Mouse (Mus musculus): ENCODE results near the gene Pheta1. TPM values are rescaled to one million over a fixed set of nuclear protein-coding genes. Genes with fewer than 3 reads are reported as not detected.

Gene Pheta1
- polyA plus RNA-seq, 1 experiment from 2014 or later, result 47.1 TPM

DNA sequence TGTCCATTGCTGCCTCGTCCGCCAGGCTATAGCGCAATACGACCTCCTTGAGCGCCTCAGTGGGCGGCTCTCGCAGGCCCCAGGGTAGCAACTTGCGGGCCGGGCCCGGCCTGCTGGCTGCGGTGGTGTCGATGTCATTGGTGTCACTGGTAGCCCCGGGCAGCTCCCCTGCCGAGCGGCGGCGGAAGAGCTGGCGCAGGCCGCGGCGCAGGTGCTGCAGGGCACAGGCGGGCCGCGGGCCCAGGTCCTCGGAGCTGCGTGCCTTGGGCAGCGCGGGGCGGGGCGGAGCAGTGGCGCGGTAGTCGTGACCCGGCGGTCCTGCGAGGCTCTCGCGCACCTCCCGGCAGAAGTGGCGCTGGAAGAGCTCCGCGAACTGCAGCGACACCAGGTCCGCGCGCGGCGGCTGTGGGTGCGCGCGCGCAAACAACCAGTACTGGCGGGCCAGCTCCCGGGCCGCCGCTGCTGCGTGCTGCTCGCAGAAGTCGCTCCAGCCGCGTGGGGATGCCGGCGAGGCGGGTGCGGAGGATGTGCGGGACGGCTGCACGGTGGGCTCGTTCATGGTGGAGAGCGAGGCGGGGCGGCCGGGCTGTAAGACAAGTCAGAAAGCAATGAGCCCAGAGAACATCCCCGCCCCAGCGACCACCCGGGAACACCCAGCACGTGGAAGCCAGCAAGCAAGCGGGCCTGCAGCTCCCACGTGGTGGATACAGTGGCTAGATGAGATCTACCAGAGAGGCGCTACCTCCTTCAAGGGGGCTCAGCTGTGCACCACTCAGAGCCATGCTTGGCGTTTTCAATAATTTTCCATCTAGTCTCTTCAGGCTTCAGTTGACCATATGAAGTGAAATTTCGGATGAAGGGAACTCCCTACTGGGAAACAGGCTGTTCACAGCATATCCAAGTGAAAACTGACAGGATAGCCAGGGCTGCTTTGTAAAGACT is 20.0 kb upstream of the Pheta1 start:
- H3K4me1 ChIP-seq, result peaks cover 30% of the 10 kb centered on the region
- H3K9me3 ChIP-seq, result no peaks in the 10 kb centered on the region
- peak overlapping the region; percentile 39 for H3K4me3 ChIP-seq
- H3K36me3 ChIP-seq, result peaks cover 5% of the 10 kb centered on the region; the same call in 1 of the 2 replicates
- peak overlapping the region; percentile 55 for H3K9ac ChIP-seq
- H3K27ac ChIP-seq, result no peak overlapping the region
- ATAC-seq (ENCODE audit: low FRiP score, low read depth), result peak; percentile 37; the same call in 1 of the 2 replicates
- WGBS, result 3% methylated on average over 82 of the region's 82 CpGs
- H3K4me2 ChIP-seq (replicated peaks), result peak overlapping the region; percentile 91
- H3K27me3 ChIP-seq (replicated peaks), result peaks cover 42% of the 10 kb centered on the region

DNA sequence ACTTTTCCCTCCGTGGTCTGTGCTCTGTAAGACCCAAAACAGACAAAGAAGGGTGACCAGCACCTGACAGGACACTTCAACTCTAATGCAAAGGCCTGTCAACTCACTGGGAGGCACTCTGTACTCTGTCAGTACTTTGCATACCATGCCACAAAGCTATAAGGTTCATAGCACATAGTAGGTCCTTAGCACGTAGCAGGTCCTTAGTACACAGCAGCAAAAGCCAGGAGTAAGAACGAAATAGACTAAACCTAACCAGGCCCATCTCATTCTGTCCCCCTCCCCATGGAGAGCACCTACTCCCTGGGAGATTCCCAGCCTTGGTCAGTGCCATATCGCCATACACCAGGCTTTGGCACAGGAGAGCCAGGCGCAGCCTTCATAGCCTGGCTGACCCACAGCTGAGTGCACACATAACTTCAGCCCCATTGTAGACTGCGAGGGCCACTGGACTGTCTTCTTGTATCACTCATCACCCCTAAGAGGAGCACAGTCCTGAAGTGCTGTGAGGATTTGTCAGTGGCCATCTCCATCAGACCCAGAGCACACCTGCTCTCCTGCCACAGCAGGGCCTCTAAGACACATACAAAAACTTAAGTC is 17.7 kb upstream of the Pheta1 start:
- no peaks in the 10 kb centered on the region for H3K9me3 ChIP-seq
- no peak overlapping the region for H3K27ac ChIP-seq
- no peak for ATAC-seq (ENCODE audit: low FRiP score, low read depth)
- H3K4me3 ChIP-seq, result no peak overlapping the region
- H3K27me3 ChIP-seq (replicated peaks), result peaks cover 42% of the 10 kb centered on the region
- H3K4me1 ChIP-seq, result peaks cover 50% of the 10 kb centered on the region
- no peaks in the 10 kb centered on the region; the same call in 1 of the 2 replicates for H3K36me3 ChIP-seq
- H3K4me2 ChIP-seq (replicated peaks), result no peak overlapping the region
- H3K9ac ChIP-seq, result no peak overlapping the region
- WGBS, result 89% methylated on average over 6 of the region's 6 CpGs

- ATAC-seq (ENCODE audit: low FRiP score, low read depth), result no peak
- 80% methylated on average over 6 of the region's 6 CpGs for WGBS
- Histone ChIP-seq H3K27me3 (replicated peaks) (peaks cover 38% of the 10 kb centered on the region), H3K36me3 (no peaks in the 10 kb centered on the region), H3K4me3 (no peak overlapping the region), H3K4me2 (replicated peaks) (peak overlapping the region; percentile 95; the same call in 1 of the 2 replicates), H3K4me1 (peaks cover 59% of the 10 kb centered on the region), H3K9me3 (no peaks in the 10 kb centered on the region), H3K27ac (no peak overlapping the region), H3K9ac (no peak overlapping the region)
Measured at GRCm38 (mm10) chr5:121832376-121833155, 16.2 kb upstream of the Pheta1 start.

- peak overlapping the region; percentile 95 for H3K4me2 ChIP-seq (replicated peaks)
- H3K4me1 ChIP-seq, result peaks cover 63% of the 10 kb centered on the region
- no peaks in the 10 kb centered on the region for H3K9me3 ChIP-seq
- peaks cover 39% of the 10 kb centered on the region for H3K27me3 ChIP-seq (replicated peaks)
- H3K4me3 ChIP-seq, result no peak overlapping the region
- WGBS, result 95% methylated on average over 2 of the region's 2 CpGs
- no peak overlapping the region for H3K27ac ChIP-seq
- H3K9ac ChIP-seq, result no peak overlapping the region
- ATAC-seq (ENCODE audit: low FRiP score, low read depth), result no peak
- H3K36me3 ChIP-seq, result no peaks in the 10 kb centered on the region
Measured at GRCm38 (mm10) chr5:121833159-121833558, 15.6 kb upstream of the Pheta1 start.

GRCm38 (mm10) chr5:121833572-121834240 is 15.1 kb upstream of the Pheta1 start:
- no peak for ATAC-seq (ENCODE audit: low FRiP score, low read depth)
- 50% methylated on average over 10 of the region's 10 CpGs for WGBS
- Histone ChIP-seq H3K4me3 (no peak overlapping the region), H3K9ac (0 out of 2 replicates have a peak overlapping the region, but pooled peaks have one; percentile 19), H3K9me3 (no peaks in the 10 kb centered on the region), H3K27ac (no peak overlapping the region), H3K4me2 (replicated peaks) (peak overlapping the region; percentile 95), H3K27me3 (replicated peaks) (peaks cover 39% of the 10 kb centered on the region), H3K4me1 (peaks cover 63% of the 10 kb centered on the region), H3K36me3 (no peaks in the 10 kb centered on the region)

GRCm38 (mm10) chr5:121834241-121834606 is 14.6 kb upstream of the Pheta1 start:
- no peak overlapping the region for H3K9ac ChIP-seq
- peak overlapping the region; percentile 95 for H3K4me2 ChIP-seq (replicated peaks)
- no peaks in the 10 kb centered on the region for H3K36me3 ChIP-seq
- ATAC-seq (ENCODE audit: low FRiP score, low read depth), result no peak
- WGBS, result 76% methylated on average over 7 of the region's 7 CpGs
- no peaks in the 10 kb centered on the region for H3K9me3 ChIP-seq
- no peak overlapping the region for H3K27ac ChIP-seq
- no peak overlapping the region for H3K4me3 ChIP-seq
- peaks cover 39% of the 10 kb centered on the region for H3K27me3 ChIP-seq (replicated peaks)
- H3K4me1 ChIP-seq, result peaks cover 61% of the 10 kb centered on the region

DNA sequence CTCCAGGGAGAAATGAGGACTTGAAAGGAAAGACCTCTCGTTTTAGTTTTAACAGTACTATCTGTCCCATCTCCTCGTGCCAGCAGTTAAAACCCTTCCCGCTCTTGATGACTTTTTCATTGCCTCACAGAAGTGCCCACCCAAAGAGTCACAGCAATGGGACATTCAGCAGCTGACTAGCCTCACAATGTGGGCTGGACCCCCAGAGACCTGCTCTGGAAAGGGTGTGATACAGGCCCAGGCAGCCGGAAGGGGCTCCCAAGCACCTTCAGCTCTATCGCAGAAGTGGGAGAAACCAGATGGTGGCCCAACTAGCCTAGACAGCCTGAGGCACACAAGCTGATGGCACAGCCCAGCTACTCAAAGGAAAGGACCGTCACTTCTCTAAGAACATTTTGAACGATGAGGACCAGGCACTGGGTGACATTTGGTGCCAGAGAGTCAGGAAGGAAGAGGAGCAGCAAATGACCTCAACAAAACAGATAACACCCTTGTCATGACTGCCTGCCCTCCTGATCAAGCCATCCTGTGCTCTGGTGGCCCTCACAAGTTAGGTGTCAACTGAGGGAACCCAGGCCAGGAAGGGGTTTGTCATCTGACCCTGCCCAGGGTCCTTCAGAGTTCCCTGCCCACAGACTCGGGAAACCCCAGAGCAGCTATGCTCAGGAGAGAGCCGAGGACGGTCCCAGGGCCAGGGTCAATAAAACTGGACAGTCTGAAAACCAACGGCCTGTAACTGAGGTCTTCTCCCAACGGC is 13.6 kb upstream of the Pheta1 start:
- ATAC-seq (ENCODE audit: low FRiP score, low read depth), result no peak
- Histone ChIP-seq H3K4me3 (peak overlapping the region; percentile 69), H3K9ac (no peak overlapping the region), H3K9me3 (no peaks in the 10 kb centered on the region), H3K4me2 (replicated peaks) (peak overlapping the region; percentile 95), H3K36me3 (no peaks in the 10 kb centered on the region), H3K4me1 (peaks cover 59% of the 10 kb centered on the region), H3K27me3 (replicated peaks) (peaks cover 35% of the 10 kb centered on the region), H3K27ac (no peak overlapping the region)
- 33% methylated on average over 12 of the region's 12 CpGs for WGBS

DNA sequence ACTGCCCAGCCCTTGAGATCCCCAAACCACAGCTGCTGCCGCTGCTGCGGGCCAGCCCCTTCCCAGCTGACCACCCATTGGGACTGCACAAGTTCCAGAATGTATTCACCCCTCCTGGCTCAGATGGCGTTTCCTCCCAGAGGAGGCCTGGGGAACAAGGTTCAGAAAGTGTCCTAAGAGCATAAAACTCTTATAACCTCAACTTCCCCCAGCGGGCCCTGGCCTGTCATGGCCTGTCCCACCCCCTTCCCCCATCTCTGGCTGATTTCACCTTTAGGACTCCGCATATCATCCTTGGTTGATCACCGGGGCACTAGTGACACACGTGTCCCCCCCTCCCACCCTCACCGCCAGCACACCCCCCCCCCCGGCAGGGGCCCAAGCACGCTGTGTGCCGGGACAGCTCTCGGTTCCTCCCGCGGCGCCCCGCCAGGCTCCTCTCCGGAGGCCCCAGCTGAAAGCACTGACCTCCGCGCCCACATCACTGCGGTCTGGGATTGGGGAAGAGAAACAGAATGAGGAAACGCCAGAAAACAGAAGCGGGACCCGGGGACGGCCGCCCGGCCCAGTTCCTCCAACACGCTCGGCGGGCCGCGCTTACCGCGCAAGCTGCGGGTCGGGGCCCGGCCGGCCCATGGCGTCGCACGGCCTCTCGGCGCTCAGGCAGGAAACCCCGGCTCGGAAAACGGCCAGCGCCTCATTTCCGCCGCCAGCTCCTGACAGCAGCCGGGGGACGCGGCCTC is 12.7 kb upstream of the Pheta1 start:
- H3K4me3 ChIP-seq, result peak overlapping the region; percentile 69
- no peak overlapping the region for H3K27ac ChIP-seq
- H3K4me1 ChIP-seq, result peaks cover 59% of the 10 kb centered on the region
- peak overlapping the region; percentile 95 for H3K4me2 ChIP-seq (replicated peaks)
- WGBS, result under 1% methylated on average over 51 of the region's 51 CpGs
- H3K9ac ChIP-seq, result peak overlapping the region; percentile 64
- no peaks in the 10 kb centered on the region for H3K36me3 ChIP-seq
- 0 out of 2 replicates have a peak, but pooled peaks have one; percentile 10 for ATAC-seq (ENCODE audit: low FRiP score, low read depth)
- H3K9me3 ChIP-seq, result no peaks in the 10 kb centered on the region
- H3K27me3 ChIP-seq (replicated peaks), result peaks cover 29% of the 10 kb centered on the region

DNA sequence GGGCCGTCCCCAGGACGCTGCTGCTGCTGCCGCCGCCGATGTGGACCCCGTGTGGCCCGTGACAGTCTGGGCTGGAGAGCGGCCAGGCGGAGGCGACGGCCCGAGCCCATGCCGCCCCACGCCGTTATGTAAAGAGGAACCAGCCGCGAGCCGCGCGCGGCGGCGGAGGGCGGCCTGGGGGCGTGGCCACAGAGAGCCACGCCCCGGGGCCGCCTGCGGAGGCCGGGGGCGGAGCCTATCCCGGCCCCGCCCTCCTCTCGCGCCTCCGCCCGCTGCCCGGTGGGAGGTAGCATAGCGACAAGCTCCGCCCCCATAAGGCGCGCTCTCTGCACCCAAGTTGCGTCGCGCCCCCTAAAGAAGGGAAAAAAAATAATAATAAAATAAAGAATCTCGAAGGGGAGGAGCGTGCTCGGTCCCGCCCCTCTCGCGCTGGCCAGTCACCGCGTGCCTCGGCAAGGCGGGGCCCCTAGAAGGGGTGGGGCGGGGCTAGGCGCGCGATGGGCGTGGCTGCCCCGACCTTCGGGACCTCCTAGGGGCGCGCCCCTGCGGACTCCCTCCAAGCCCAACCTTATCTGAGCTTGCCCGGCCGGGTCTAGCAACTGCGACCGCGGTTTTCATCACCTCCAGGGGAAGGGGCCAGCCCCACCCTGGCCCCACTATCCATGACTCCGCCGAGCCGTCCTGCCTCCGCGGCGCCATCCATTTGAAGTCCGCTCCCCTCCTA is 11.9 kb upstream of the Pheta1 start:
- Histone ChIP-seq H3K36me3 (no peaks in the 10 kb centered on the region), H3K9ac (peak overlapping the region; percentile 64), H3K27ac (no peak overlapping the region), H3K4me2 (replicated peaks) (peak overlapping the region; percentile 95), H3K4me1 (peaks cover 59% of the 10 kb centered on the region), H3K27me3 (replicated peaks) (peaks cover 35% of the 10 kb centered on the region), H3K4me3 (peak overlapping the region; percentile 69), H3K9me3 (no peaks in the 10 kb centered on the region)
- under 1% methylated on average over 76 of the region's 77 CpGs for WGBS
- ATAC-seq (ENCODE audit: low FRiP score, low read depth), result peak; percentile 62

Data from neural tube, embryonic 12.5 days (tissue).